Mouse (Mus musculus): ENCODE data around the gene Cubn. TPM values are rescaled to one million over a fixed set of nuclear protein-coding genes. Genes with fewer than 3 reads are reported as not detected.
A peak's percentile ranks its signal among the peaks of the same experiment; 100 is the strongest.

The Cubn gene
- polyA plus RNA-seq, 1 experiment: 0.23 TPM

- WGBS: 77% methylated on average over 8 of the region's 8 CpGs
These were observed 254.3 kb downstream of the Cubn start for GRCm38 (mm10) chr2:13237140-13237901.

GRCm38 (mm10) chr2:13235696-13236095 is 255.9 kb downstream of the Cubn start:
- 0 out of 2 replicates have a peak, but pooled peaks cover 3% of the 10 kb centered on the region for H3K4me1 ChIP-seq (ENCODE audit: control insufficient read depth, insufficient read depth, low read length)
- 42% methylated on average over 5 of the region's 5 CpGs for WGBS

More at GRCm38 (mm10) chr2:13237140-13237901, 254.3 kb downstream of the Cubn start:
- TF ChIP-seq CTCF (IDR thresholded peaks at IDR 0.05; ENCODE audit: borderline replicate concordance, insufficient read depth, low read depth, low read length) (peak; percentile 39; the same call in 1 of the 2 replicates), POLR2A (IDR thresholded peaks at IDR 0.05; ENCODE audit: borderline replicate concordance, insufficient read depth, low read length) (no peak)
- Histone ChIP-seq H3K4me1 (ENCODE audit: control insufficient read depth, insufficient read depth, low read length) (0 out of 2 replicates have a peak, but pooled peaks cover 3% of the 10 kb centered on the region), H3K27me3 (ENCODE audit: control insufficient read depth, insufficient read depth, low read length) (no peaks in the 10 kb centered on the region), H3K27ac (ENCODE audit: insufficient read depth, low read length) (no peak overlapping the region), H3K4me3 (replicated peaks; ENCODE audit: insufficient read depth, low read depth, low read length) (no peak overlapping the region)
- peak; percentile 25 to 37 for DNase-seq

GRCm38 (mm10) chr2:13234796-13235195 is 256.8 kb downstream of the Cubn start:
- H3K27me3 ChIP-seq (ENCODE audit: control insufficient read depth, insufficient read depth, low read length): no peaks in the 10 kb centered on the region
- TF ChIP-seq CTCF (IDR thresholded peaks at IDR 0.05; ENCODE audit: borderline replicate concordance, insufficient read depth, low read depth, low read length) (no peak), POLR2A (IDR thresholded peaks at IDR 0.05; ENCODE audit: borderline replicate concordance, insufficient read depth, low read length) (no peak)
- 0 out of 2 replicates have a peak, but pooled peaks cover 3% of the 10 kb centered on the region for H3K4me1 ChIP-seq (ENCODE audit: control insufficient read depth, insufficient read depth, low read length)
- H3K4me3 ChIP-seq (replicated peaks; ENCODE audit: insufficient read depth, low read depth, low read length): no peak overlapping the region
- WGBS: 94% methylated on average over 10 of the region's 10 CpGs
- no peak for DNase-seq
- no peak overlapping the region for H3K27ac ChIP-seq (ENCODE audit: insufficient read depth, low read length)

More at GRCm38 (mm10) chr2:13235696-13236095, 255.9 kb downstream of the Cubn start:
- DNase-seq: no peak
- no peak overlapping the region for H3K4me3 ChIP-seq (replicated peaks; ENCODE audit: insufficient read depth, low read depth, low read length)
- no peak for TF ChIP-seq CTCF (IDR thresholded peaks at IDR 0.05; ENCODE audit: borderline replicate concordance, insufficient read depth, low read depth, low read length)
- no peak for TF ChIP-seq POLR2A (IDR thresholded peaks at IDR 0.05; ENCODE audit: borderline replicate concordance, insufficient read depth, low read length)
- H3K27ac ChIP-seq (ENCODE audit: insufficient read depth, low read length): no peak overlapping the region
- H3K27me3 ChIP-seq (ENCODE audit: control insufficient read depth, insufficient read depth, low read length): no peaks in the 10 kb centered on the region

GRCm38 (mm10) chr2:13233902-13234301 is 257.7 kb downstream of the Cubn start:
- DNase-seq: no peak
- Histone ChIP-seq H3K4me1 (ENCODE audit: control insufficient read depth, insufficient read depth, low read length) (0 out of 2 replicates have a peak, but pooled peaks cover 3% of the 10 kb centered on the region), H3K27ac (ENCODE audit: insufficient read depth, low read length) (no peak overlapping the region), H3K27me3 (ENCODE audit: control insufficient read depth, insufficient read depth, low read length) (no peaks in the 10 kb centered on the region), H3K4me3 (replicated peaks; ENCODE audit: insufficient read depth, low read depth, low read length) (no peak overlapping the region)
- 34% methylated on average over 7 of the region's 7 CpGs for WGBS
- TF ChIP-seq CTCF (IDR thresholded peaks at IDR 0.05; ENCODE audit: borderline replicate concordance, insufficient read depth, low read depth, low read length) (no peak), POLR2A (IDR thresholded peaks at IDR 0.05; ENCODE audit: borderline replicate concordance, insufficient read depth, low read length) (no peak)

GRCm38 (mm10) chr2:13233254-13233835 is 258.3 kb downstream of the Cubn start:
- TF ChIP-seq CTCF (IDR thresholded peaks at IDR 0.05; ENCODE audit: borderline replicate concordance, insufficient read depth, low read depth, low read length) (no peak), POLR2A (IDR thresholded peaks at IDR 0.05; ENCODE audit: borderline replicate concordance, insufficient read depth, low read length) (no peak)
- no peaks in the 10 kb centered on the region for H3K27me3 ChIP-seq (ENCODE audit: control insufficient read depth, insufficient read depth, low read length)
- H3K4me1 ChIP-seq (ENCODE audit: control insufficient read depth, insufficient read depth, low read length): 0 out of 2 replicates have a peak, but pooled peaks cover 3% of the 10 kb centered on the region
- no peak overlapping the region for H3K27ac ChIP-seq (ENCODE audit: insufficient read depth, low read length)
- H3K4me3 ChIP-seq (replicated peaks; ENCODE audit: insufficient read depth, low read depth, low read length): no peak overlapping the region
- WGBS: 85% methylated on average over 12 of the region's 12 CpGs
- DNase-seq: no peak

GRCm38 (mm10) chr2:13232305-13232704 is 259.3 kb downstream of the Cubn start:
- Histone ChIP-seq H3K27me3 (ENCODE audit: control insufficient read depth, insufficient read depth, low read length) (no peaks in the 10 kb centered on the region), H3K27ac (ENCODE audit: insufficient read depth, low read length) (no peak overlapping the region), H3K4me1 (ENCODE audit: control insufficient read depth, insufficient read depth, low read length) (0 out of 2 replicates have a peak, but pooled peaks cover 3% of the 10 kb centered on the region), H3K4me3 (replicated peaks; ENCODE audit: insufficient read depth, low read depth, low read length) (no peak overlapping the region)
- no peak for TF ChIP-seq POLR2A (IDR thresholded peaks at IDR 0.05; ENCODE audit: borderline replicate concordance, insufficient read depth, low read length)
- TF ChIP-seq CTCF (IDR thresholded peaks at IDR 0.05; ENCODE audit: borderline replicate concordance, insufficient read depth, low read depth, low read length): no peak
- DNase-seq: no peak
- 94% methylated on average over 6 of the region's 6 CpGs for WGBS

- no peak for TF ChIP-seq CTCF (IDR thresholded peaks at IDR 0.05; ENCODE audit: borderline replicate concordance, insufficient read depth, low read depth, low read length)
- no peak for TF ChIP-seq POLR2A (IDR thresholded peaks at IDR 0.05; ENCODE audit: borderline replicate concordance, insufficient read depth, low read length)
- DNase-seq: no peak
- Histone ChIP-seq H3K27ac (ENCODE audit: insufficient read depth, low read length) (no peak overlapping the region), H3K27me3 (ENCODE audit: control insufficient read depth, insufficient read depth, low read length) (no peaks in the 10 kb centered on the region), H3K4me3 (replicated peaks; ENCODE audit: insufficient read depth, low read depth, low read length) (no peak overlapping the region), H3K4me1 (ENCODE audit: control insufficient read depth, insufficient read depth, low read length) (no peaks in the 10 kb centered on the region)
- WGBS: 86% methylated on average over 3 of the region's 3 CpGs
These were observed 261.9 kb downstream of the Cubn start for GRCm38 (mm10) chr2:13229686-13230085.

Other genes starting within 250 kb of the Cubn start
- 34.3 and 41.3 TPM in 2 replicates for gene Rsu1, start 220.4 kb downstream of the Cubn start, polyA plus RNA-seq (2012; rRNA removed)
- 5.2 and 6.6 TPM in 2 replicates for gene Trdmt1, start 52.9 kb upstream of the Cubn start, polyA plus RNA-seq (2012; rRNA removed)
- 227 and 287 TPM in 2 replicates for gene Vim, start 82.1 kb upstream of the Cubn start, polyA plus RNA-seq (2012; rRNA removed)

All from cerebellum, adult 2 months (tissue).